Mouse (Mus musculus): ENCODE measurements at regions not wholly inside any gene's neighbourhood (a gene's known extent, or its start where the extent isn't known, plus 50 kb on each side); places are given as distances from the start of the nearest gene placed in this dataset.
"Not testable (repeated sequence)": the region's sequence is repeated elsewhere in the genome, so short reads cannot be mapped to it uniquely, and the experiment has no call there.

GRCm38 (mm10) chr2:43072964-43073619 lies 419.7 kb upstream of the Lrp1b start:
- intact Hi-C loops (cut with DNase I) = no loop called here
- no peak for DNase-seq (ENCODE audit: low spot score in 2 of 2)

GRCm38 (mm10) chr2:43097560-43098233 lies 444.3 kb upstream of the Lrp1b start:
- DNase-seq (ENCODE audit: low spot score in 2 of 2) = peak; percentile 26 to 33
- intact Hi-C loops (cut with DNase I) = no loop called here

GRCm38 (mm10) chr2:43119862-43120261 lies 435.3 kb upstream of the Kynu start:
- intact Hi-C loops (cut with DNase I) = no loop called here
- DNase-seq (ENCODE audit: low spot score in 2 of 2) = no peak

- intact Hi-C loops (cut with DNase I) = no loop called here
Measured at GRCm38 (mm10) chr2:43153574-43153973, 401.6 kb upstream of the Kynu start.

GRCm38 (mm10) chr2:43182105-43182504 lies 373.0 kb upstream of the Kynu start:
- no peak for DNase-seq (ENCODE audit: low spot score in 2 of 2)
- intact Hi-C loops (cut with DNase I) = no loop called here

More at GRCm38 (mm10) chr2:43153574-43153973, 401.6 kb upstream of the Kynu start:
- no peak for DNase-seq (ENCODE audit: low spot score in 2 of 2)

GRCm38 (mm10) chr2:43195531-43195930 lies 359.6 kb upstream of the Kynu start:
- DNase-seq (ENCODE audit: low spot score in 2 of 2); intact Hi-C loops (cut with DNase I): not testable (repeated sequence)

- DNase-seq (ENCODE audit: low spot score in 2 of 2) = no peak
Measured at GRCm38 (mm10) chr2:43208223-43208622, 346.9 kb upstream of the Kynu start.

GRCm38 (mm10) chr2:43213901-43214300 lies 341.2 kb upstream of the Kynu start:
- intact Hi-C loops (cut with DNase I) = no loop called here
- no peak for DNase-seq (ENCODE audit: low spot score in 2 of 2)

More at GRCm38 (mm10) chr2:43208223-43208622, 346.9 kb upstream of the Kynu start:
- intact Hi-C loops (cut with DNase I) = no loop called here

GRCm38 (mm10) chr2:43217119-43217518 lies 338.0 kb upstream of the Kynu start:
- no peak for DNase-seq (ENCODE audit: low spot score in 2 of 2)
- intact Hi-C loops (cut with DNase I) = no loop called here

- intact Hi-C loops (cut with DNase I) = no loop called here
- no peak for DNase-seq (ENCODE audit: low spot score in 2 of 2)
Measured at GRCm38 (mm10) chr2:43222721-43223120, 332.4 kb upstream of the Kynu start.

- DNase-seq (ENCODE audit: low spot score in 2 of 2); intact Hi-C loops (cut with DNase I): not testable (repeated sequence)
Measured at GRCm38 (mm10) chr2:43224728-43225127, 330.4 kb upstream of the Kynu start.

GRCm38 (mm10) chr2:43246786-43247185 lies 308.3 kb upstream of the Kynu start:
- intact Hi-C loops (cut with DNase I) = no loop called here

GRCm38 (mm10) chr2:43248671-43249070 lies 306.5 kb upstream of the Kynu start:
- intact Hi-C loops (cut with DNase I) = no loop called here
- no peak for DNase-seq (ENCODE audit: low spot score in 2 of 2)

More at GRCm38 (mm10) chr2:43246786-43247185, 308.3 kb upstream of the Kynu start:
- no peak for DNase-seq (ENCODE audit: low spot score in 2 of 2)

- intact Hi-C loops (cut with DNase I) = no loop called here
- no peak for DNase-seq (ENCODE audit: low spot score in 2 of 2)
Measured at GRCm38 (mm10) chr2:43254709-43255108, 300.4 kb upstream of the Kynu start.

GRCm38 (mm10) chr2:43270802-43271201 lies 284.3 kb upstream of the Kynu start:
- intact Hi-C loops (cut with DNase I) = no loop called here
- DNase-seq (ENCODE audit: low spot score in 2 of 2) = no peak

- DNase-seq (ENCODE audit: low spot score in 2 of 2) = no peak
- intact Hi-C loops (cut with DNase I) = no loop called here
Measured at GRCm38 (mm10) chr2:43272080-43272479, 283.0 kb upstream of the Kynu start.

- DNase-seq (ENCODE audit: low spot score in 2 of 2) = no peak
- intact Hi-C loops (cut with DNase I) = no loop called here
Measured at GRCm38 (mm10) chr2:43274012-43274411, 281.1 kb upstream of the Kynu start.

GRCm38 (mm10) chr2:43295801-43296200 lies 259.3 kb upstream of the Kynu start:
- intact Hi-C loops (cut with DNase I) = no loop called here
- no peak for DNase-seq (ENCODE audit: low spot score in 2 of 2)

GRCm38 (mm10) chr2:43323836-43324235 lies 231.3 kb upstream of the Kynu start:
- peak; percentile 5 to 10 for DNase-seq (ENCODE audit: low spot score in 2 of 2)
- intact Hi-C loops (cut with DNase I) = loop anchor here (5.0 kb wide), 1 partner anchor 183 kb away; no protein-coding TSS in a partner anchor

- no peak for DNase-seq (ENCODE audit: low spot score in 2 of 2)
- intact Hi-C loops (cut with DNase I) = no loop called here
Measured at GRCm38 (mm10) chr2:43364301-43364700, 190.8 kb upstream of the Kynu start.

- no peak for DNase-seq (ENCODE audit: low spot score in 2 of 2)
- intact Hi-C loops (cut with DNase I) = no loop called here
Measured at GRCm38 (mm10) chr2:43365812-43366211, 189.3 kb upstream of the Kynu start.
